Mouse (Mus musculus): ENCODE data around the gene Uso1. TPM values are rescaled to one million over a fixed set of nuclear protein-coding genes. Genes with fewer than 3 reads are reported as not detected.

Uso1 gene
- polyA plus RNA-seq, 1 experiment, result 46.2 TPM

DNA sequence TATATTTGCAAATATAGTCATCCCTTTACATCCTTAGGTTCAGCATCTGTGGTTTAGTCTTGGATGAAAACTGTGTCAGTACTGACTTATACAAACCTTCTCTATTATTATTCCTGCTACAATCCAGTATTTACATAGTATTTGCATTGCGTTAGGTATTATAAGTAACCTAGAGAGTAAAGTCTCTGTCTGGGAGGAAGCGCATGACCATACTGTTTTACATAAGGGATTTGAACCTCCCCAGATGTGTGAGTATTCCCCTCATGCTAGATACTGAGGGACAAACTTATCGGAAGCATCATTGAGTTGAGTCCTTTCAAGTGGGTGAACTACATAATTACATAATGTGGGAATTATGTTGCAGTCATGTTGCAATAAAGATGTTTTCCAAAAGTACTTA is 91.8 kb downstream of the Uso1 start:
- Histone ChIP-seq H3K27ac (ENCODE audit: insufficient read depth, low read length) (no peak overlapping the region), H3K4me3 (ENCODE audit: insufficient read depth, low read length) (no peak overlapping the region), H3K4me1 (ENCODE audit: control insufficient read depth, insufficient read depth, low read length) (no peaks in the 10 kb centered on the region)
- TF ChIP-seq POLR2A (IDR thresholded peaks at IDR 0.05; ENCODE audit: extremely low read depth, insufficient read depth, low read length), result no peak
- no peak for TF ChIP-seq CTCF (IDR thresholded peaks at IDR 0.05; ENCODE audit: extremely low read depth, insufficient read depth, low read length)

DNA sequence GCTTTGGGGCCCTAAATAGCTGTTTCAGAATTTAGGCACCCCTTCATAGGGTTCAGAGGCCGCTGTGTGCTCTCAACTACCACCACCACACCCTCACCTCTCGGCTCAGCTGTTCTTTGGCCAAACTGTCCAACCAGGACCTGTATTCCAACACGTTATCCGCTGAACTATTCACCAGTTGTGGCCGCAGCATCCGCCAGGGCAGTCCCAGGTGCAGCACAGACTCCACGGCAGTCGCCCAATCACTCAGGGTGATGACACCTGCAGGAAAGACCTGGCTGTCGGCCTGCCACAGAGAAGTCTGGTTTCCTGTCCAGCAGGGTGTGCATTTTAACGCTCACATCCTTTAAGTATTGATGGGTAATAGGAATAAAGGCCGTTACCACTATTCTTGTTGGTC is 92.6 kb downstream of the Uso1 start:
- no peaks in the 10 kb centered on the region for H3K4me1 ChIP-seq (ENCODE audit: control insufficient read depth, insufficient read depth, low read length)
- no peak for TF ChIP-seq POLR2A (IDR thresholded peaks at IDR 0.05; ENCODE audit: extremely low read depth, insufficient read depth, low read length)
- TF ChIP-seq CTCF (IDR thresholded peaks at IDR 0.05; ENCODE audit: extremely low read depth, insufficient read depth, low read length), result no peak
- no peak overlapping the region for H3K4me3 ChIP-seq (ENCODE audit: insufficient read depth, low read length)
- H3K27ac ChIP-seq (ENCODE audit: insufficient read depth, low read length), result no peak overlapping the region

DNA sequence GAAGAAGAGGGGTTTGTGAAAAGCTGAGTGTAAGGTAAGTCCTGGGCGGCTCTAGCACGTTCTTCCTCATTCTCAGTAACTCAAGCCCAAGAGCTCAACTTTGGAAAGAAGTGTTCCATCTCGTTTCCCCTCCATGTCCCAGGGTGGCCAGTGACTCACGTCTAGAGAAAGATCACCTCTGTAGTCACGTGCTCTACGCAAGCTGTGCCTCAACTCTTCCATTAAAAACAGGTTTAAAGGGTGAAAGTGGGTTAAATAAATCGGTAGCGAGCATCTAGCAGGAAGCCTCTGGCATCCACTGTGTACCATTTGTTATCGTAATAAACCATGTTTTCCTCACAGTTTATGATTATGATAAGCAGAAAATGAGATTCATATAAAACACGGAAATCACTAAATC is 94.1 kb downstream of the Uso1 start:
- Histone ChIP-seq H3K4me3 (ENCODE audit: insufficient read depth, low read length) (no peak overlapping the region), H3K4me1 (ENCODE audit: control insufficient read depth, insufficient read depth, low read length) (no peaks in the 10 kb centered on the region), H3K27ac (ENCODE audit: insufficient read depth, low read length) (no peak overlapping the region)
- no peak for TF ChIP-seq POLR2A (IDR thresholded peaks at IDR 0.05; ENCODE audit: extremely low read depth, insufficient read depth, low read length)
- no peak for TF ChIP-seq CTCF (IDR thresholded peaks at IDR 0.05; ENCODE audit: extremely low read depth, insufficient read depth, low read length)

DNA sequence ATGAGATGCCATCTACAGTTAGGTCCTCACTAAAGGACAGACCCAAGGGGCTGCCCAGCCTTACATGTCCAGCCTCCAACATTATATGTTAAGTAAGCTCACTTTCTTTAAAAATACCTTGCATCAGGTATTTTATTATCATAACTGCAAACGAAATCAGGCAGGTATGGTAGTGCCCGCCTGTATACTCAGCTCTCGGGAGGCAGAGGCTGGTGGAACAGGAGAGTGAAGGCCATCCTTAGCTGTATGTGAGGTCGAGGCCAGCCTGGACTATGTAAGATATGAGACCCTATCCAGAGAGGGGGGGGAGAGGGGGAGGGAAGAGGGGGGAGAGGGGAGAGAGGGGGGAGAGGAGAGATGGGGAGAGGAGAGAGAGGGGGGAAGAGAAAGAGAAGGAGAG is 95.6 kb downstream of the Uso1 start:
- Histone ChIP-seq H3K4me1 (ENCODE audit: control insufficient read depth, insufficient read depth, low read length) (no peaks in the 10 kb centered on the region), H3K4me3 (ENCODE audit: insufficient read depth, low read length) (no peak overlapping the region), H3K27ac (ENCODE audit: insufficient read depth, low read length) (no peak overlapping the region)
- TF ChIP-seq POLR2A (IDR thresholded peaks at IDR 0.05; ENCODE audit: extremely low read depth, insufficient read depth, low read length), result no peak
- no peak for TF ChIP-seq CTCF (IDR thresholded peaks at IDR 0.05; ENCODE audit: extremely low read depth, insufficient read depth, low read length)

DNA sequence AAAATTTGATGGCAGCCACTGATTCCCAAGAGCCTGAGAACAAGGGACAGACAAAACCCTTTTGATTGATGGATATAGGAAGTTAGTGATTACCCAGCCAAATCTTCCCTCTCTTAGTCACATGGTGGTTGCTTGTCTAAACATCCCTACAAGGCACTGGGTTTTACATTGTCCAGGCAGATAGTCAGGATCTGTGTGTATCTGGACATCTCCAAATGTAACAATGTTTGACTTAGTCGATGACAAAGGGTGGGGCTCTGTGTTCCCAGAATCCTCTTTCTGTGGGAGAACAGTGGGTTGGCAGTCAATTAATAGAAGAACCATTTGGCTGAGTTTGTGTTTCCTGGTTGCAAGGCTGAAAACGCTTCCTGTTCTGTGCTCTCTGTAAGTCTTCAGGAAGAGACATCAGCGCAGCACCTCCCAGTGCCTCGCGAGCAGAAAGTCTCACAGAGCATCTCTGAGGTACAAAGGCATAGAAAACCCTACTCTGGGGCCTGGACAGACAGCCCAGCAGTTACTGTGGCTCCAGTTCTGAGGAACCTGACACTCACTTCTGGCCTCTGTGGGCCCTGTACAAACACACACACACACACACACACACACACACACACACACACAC is 97.3 kb downstream of the Uso1 start:
- TF ChIP-seq POLR2A (IDR thresholded peaks at IDR 0.05; ENCODE audit: extremely low read depth, insufficient read depth, low read length) (no peak), CTCF (IDR thresholded peaks at IDR 0.05; ENCODE audit: extremely low read depth, insufficient read depth, low read length) (no peak)
- no peak overlapping the region for H3K27ac ChIP-seq (ENCODE audit: insufficient read depth, low read length)
- H3K4me1 ChIP-seq (ENCODE audit: control insufficient read depth, insufficient read depth, low read length), result no peaks in the 10 kb centered on the region
- H3K4me3 ChIP-seq (ENCODE audit: insufficient read depth, low read length), result no peak overlapping the region

DNA sequence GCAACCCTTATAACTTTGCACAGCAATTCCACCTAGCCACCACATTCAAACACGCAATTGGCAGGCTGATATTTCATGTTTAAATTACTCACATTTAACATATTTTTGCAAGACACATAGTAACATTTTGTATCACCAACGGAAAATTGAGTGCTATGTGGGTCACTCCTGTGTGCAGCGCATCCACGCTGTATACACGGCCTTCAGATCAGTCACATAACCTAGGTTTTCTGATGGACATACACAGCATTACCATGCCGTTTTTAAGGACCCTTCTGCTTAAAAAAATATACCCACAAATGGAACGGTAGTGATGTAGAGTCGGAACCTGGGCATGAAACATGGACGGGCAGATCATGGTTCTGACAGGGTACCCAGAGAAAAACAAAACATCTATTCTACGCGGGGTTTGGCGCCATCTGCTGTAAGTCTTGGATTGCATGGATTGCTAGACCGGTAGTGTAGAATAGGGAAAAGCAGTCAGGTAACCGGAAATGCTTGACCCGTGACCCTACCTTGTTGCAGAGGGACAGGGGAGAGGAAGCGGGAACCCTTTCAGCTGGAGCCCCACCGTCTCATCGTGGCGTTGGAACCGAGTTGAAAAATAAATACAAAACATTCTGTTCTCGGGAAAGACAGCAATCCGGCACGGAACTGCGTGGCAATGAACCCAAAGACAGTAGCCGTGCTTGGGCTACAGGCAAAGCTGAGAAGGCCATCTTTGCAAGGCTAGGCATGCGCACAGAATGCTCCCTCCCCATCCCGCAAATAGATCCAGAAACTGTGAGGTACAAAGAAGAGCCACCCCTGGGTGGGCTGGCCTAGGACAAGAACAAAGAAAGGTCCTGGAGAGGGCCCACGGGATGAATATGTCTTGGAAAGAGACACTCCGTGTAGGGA is 101.8 kb downstream of the Uso1 start:
- Histone ChIP-seq H3K27ac (ENCODE audit: insufficient read depth, low read length) (no peak overlapping the region), H3K4me1 (ENCODE audit: control insufficient read depth, insufficient read depth, low read length) (no peaks in the 10 kb centered on the region), H3K4me3 (ENCODE audit: insufficient read depth, low read length) (peak overlapping the region; percentile 12; the same call in 1 of the 2 replicates)
- TF ChIP-seq POLR2A (IDR thresholded peaks at IDR 0.05; ENCODE audit: extremely low read depth, insufficient read depth, low read length), result no peak
- TF ChIP-seq CTCF (IDR thresholded peaks at IDR 0.05; ENCODE audit: extremely low read depth, insufficient read depth, low read length), result peak; percentile 69

DNA sequence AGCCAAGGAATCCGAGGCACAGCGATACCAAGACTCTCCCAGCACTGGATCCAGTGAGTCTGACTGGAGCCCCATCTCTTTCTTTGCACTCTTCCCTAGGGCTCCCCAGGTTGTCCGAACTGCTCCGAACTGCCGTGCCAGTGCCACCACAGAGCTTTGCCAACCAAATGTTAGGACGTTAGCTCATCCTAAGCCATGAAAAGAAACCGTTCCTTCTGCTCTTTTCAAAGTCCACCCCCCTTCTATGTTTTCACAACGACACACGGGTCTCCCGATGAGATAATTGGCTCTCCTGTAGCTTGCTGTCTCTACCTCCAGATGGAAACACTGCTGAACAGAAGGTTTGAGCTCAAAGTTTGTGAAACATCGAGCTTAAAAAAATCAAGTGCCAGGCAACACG is 103.0 kb downstream of the Uso1 start:
- H3K27ac ChIP-seq (ENCODE audit: insufficient read depth, low read length), result no peak overlapping the region
- TF ChIP-seq POLR2A (IDR thresholded peaks at IDR 0.05; ENCODE audit: extremely low read depth, insufficient read depth, low read length) (no peak), CTCF (IDR thresholded peaks at IDR 0.05; ENCODE audit: extremely low read depth, insufficient read depth, low read length) (no peak)
- no peak overlapping the region for H3K4me3 ChIP-seq (ENCODE audit: insufficient read depth, low read length)
- no peaks in the 10 kb centered on the region for H3K4me1 ChIP-seq (ENCODE audit: control insufficient read depth, insufficient read depth, low read length)

DNA sequence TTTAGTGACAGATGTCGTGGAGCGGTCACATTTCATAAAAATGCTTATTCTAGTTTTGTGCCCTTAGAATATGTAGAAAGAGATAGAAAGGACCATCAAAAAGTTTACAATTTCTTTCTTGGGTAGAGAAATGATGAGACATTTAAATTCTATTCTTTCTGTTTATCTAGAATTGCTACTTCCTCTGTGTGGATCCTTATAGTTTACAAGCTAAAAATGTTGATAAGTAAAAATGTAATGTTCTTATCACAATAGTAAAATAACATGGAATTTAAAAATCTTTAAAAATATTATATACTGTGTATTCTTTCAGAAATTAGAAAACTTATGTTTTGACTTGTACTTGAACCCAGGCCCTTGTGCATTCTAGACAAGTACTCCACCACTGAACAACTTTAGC is 107.2 kb downstream of the Uso1 start:
- H3K27ac ChIP-seq (ENCODE audit: insufficient read depth, low read length), result no peak overlapping the region
- no peaks in the 10 kb centered on the region for H3K4me1 ChIP-seq (ENCODE audit: control insufficient read depth, insufficient read depth, low read length)
- no peak for TF ChIP-seq CTCF (IDR thresholded peaks at IDR 0.05; ENCODE audit: extremely low read depth, insufficient read depth, low read length)
- TF ChIP-seq POLR2A (IDR thresholded peaks at IDR 0.05; ENCODE audit: extremely low read depth, insufficient read depth, low read length), result no peak
- H3K4me3 ChIP-seq (ENCODE audit: insufficient read depth, low read length), result no peak overlapping the region

GRCm38 (mm10) chr5:92245483-92245882 is 107.7 kb downstream of the Uso1 start:
- no peaks in the 10 kb centered on the region for H3K4me1 ChIP-seq (ENCODE audit: control insufficient read depth, insufficient read depth, low read length)
- no peak overlapping the region for H3K27ac ChIP-seq (ENCODE audit: insufficient read depth, low read length)
- H3K4me3 ChIP-seq (ENCODE audit: insufficient read depth, low read length), result no peak overlapping the region
- TF ChIP-seq CTCF (IDR thresholded peaks at IDR 0.05; ENCODE audit: extremely low read depth, insufficient read depth, low read length) (no peak), POLR2A (IDR thresholded peaks at IDR 0.05; ENCODE audit: extremely low read depth, insufficient read depth, low read length) (no peak)

DNA sequence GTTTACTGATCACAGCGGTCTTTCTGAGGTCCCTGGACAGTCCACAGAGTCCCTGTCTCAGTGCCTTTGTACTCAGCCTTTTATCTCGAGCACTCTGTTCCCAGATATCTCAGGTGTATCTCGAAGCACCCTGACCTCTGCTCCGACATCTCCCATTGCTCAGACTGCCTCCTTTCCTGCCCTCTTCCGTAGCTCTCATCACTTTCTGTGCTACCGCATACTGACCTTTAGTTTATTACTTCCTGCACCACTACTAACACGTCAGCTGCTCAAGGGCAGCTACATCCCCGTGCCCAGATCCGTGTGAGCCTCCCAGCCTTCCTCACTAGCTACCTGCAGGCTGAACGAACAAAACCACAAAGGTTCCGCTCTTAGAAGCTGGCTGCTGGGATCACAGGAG is 110.9 kb downstream of the Uso1 start:
- H3K27ac ChIP-seq (ENCODE audit: insufficient read depth, low read length), result no peak overlapping the region
- H3K4me3 ChIP-seq (ENCODE audit: insufficient read depth, low read length), result no peak overlapping the region
- no peaks in the 10 kb centered on the region for H3K4me1 ChIP-seq (ENCODE audit: control insufficient read depth, insufficient read depth, low read length)
- TF ChIP-seq POLR2A (IDR thresholded peaks at IDR 0.05; ENCODE audit: extremely low read depth, insufficient read depth, low read length) (no peak), CTCF (IDR thresholded peaks at IDR 0.05; ENCODE audit: extremely low read depth, insufficient read depth, low read length) (no peak)
